Mouse (Mus musculus): ENCODE data around the gene Cntnap2.
"Not testable (repeated sequence)": the region's sequence is repeated elsewhere in the genome, so short reads cannot be mapped to it uniquely, and the experiment has no call there.

Gene Cntnap2

GRCm38 (mm10) chr6:46420349-46420748 is 1361.2 kb downstream of the Cntnap2 start:
- TF ChIP-seq CTCF (conservative IDR thresholded peaks at IDR 0.05; ENCODE audit: low read length) (no peak), POU5F1 (IDR thresholded peaks at IDR 0.05; ENCODE audit: borderline replicate concordance, low read length) (no peak), NANOG (IDR thresholded peaks at IDR 0.05; ENCODE audit: borderline replicate concordance, low read length) (no peak)
- no peaks in the 10 kb centered on the region for H3K27me3 ChIP-seq (ENCODE audit: insufficient read depth, low read length)
- H3K4me1 ChIP-seq (replicated peaks; ENCODE audit: low read depth, low read length): no peaks in the 10 kb centered on the region
- H3K36me3 ChIP-seq (ENCODE audit: insufficient read depth, low read length): no peaks in the 10 kb centered on the region
- H3K9me3 ChIP-seq (ENCODE audit: low read length): no peaks in the 10 kb centered on the region
- H3K4me3 ChIP-seq (replicated peaks; ENCODE audit: low read length): no peak overlapping the region

- no peaks in the 10 kb centered on the region for H3K4me1 ChIP-seq (replicated peaks; ENCODE audit: low read depth, low read length)
- no peak overlapping the region for H3K4me3 ChIP-seq (replicated peaks; ENCODE audit: low read length)
- H3K36me3 ChIP-seq (ENCODE audit: insufficient read depth, low read length): no peaks in the 10 kb centered on the region
- TF ChIP-seq NANOG (IDR thresholded peaks at IDR 0.05; ENCODE audit: borderline replicate concordance, low read length) (no peak), POU5F1 (IDR thresholded peaks at IDR 0.05; ENCODE audit: borderline replicate concordance, low read length) (no peak), CTCF (conservative IDR thresholded peaks at IDR 0.05; ENCODE audit: low read length) (no peak)
- no peaks in the 10 kb centered on the region for H3K9me3 ChIP-seq (ENCODE audit: low read length)
- no peaks in the 10 kb centered on the region for H3K27me3 ChIP-seq (ENCODE audit: insufficient read depth, low read length)
Observed at GRCm38 (mm10) chr6:46428231-46428630, 1369.1 kb downstream of the Cntnap2 start.

- H3K4me1 ChIP-seq (replicated peaks; ENCODE audit: low read depth, low read length): no peaks in the 10 kb centered on the region
- H3K27me3 ChIP-seq (ENCODE audit: insufficient read depth, low read length): no peaks in the 10 kb centered on the region
- H3K36me3 ChIP-seq (ENCODE audit: insufficient read depth, low read length): no peaks in the 10 kb centered on the region
- no peak overlapping the region for H3K4me3 ChIP-seq (replicated peaks; ENCODE audit: low read length)
- TF ChIP-seq NANOG (IDR thresholded peaks at IDR 0.05; ENCODE audit: borderline replicate concordance, low read length) (no peak), CTCF (conservative IDR thresholded peaks at IDR 0.05; ENCODE audit: low read length) (no peak), POU5F1 (IDR thresholded peaks at IDR 0.05; ENCODE audit: borderline replicate concordance, low read length) (no peak)
- H3K9me3 ChIP-seq (ENCODE audit: low read length): peaks cover 5% of the 10 kb centered on the region; the same call in 1 of the 2 replicates
Observed at GRCm38 (mm10) chr6:46450917-46451638, 1391.9 kb downstream of the Cntnap2 start.

GRCm38 (mm10) chr6:46472683-46473082 is 1413.5 kb downstream of the Cntnap2 start:
- H3K4me1 ChIP-seq (replicated peaks; ENCODE audit: low read depth, low read length): no peaks in the 10 kb centered on the region
- no peaks in the 10 kb centered on the region for H3K27me3 ChIP-seq (ENCODE audit: insufficient read depth, low read length)
- H3K36me3 ChIP-seq (ENCODE audit: insufficient read depth, low read length): no peaks in the 10 kb centered on the region
- no peak overlapping the region for H3K4me3 ChIP-seq (replicated peaks; ENCODE audit: low read length)
- H3K9me3 ChIP-seq (ENCODE audit: low read length): no peaks in the 10 kb centered on the region
- TF ChIP-seq POU5F1 (IDR thresholded peaks at IDR 0.05; ENCODE audit: borderline replicate concordance, low read length) (no peak), NANOG (IDR thresholded peaks at IDR 0.05; ENCODE audit: borderline replicate concordance, low read length) (no peak)

GRCm38 (mm10) chr6:46484392-46484791 is 1425.2 kb downstream of the Cntnap2 start:
- Histone ChIP-seq H3K4me1 (replicated peaks; ENCODE audit: low read depth, low read length) (no peaks in the 10 kb centered on the region), H3K27me3 (ENCODE audit: insufficient read depth, low read length) (no peaks in the 10 kb centered on the region), H3K36me3 (ENCODE audit: insufficient read depth, low read length) (no peaks in the 10 kb centered on the region), H3K9me3 (ENCODE audit: low read length) (no peaks in the 10 kb centered on the region), H3K4me3 (replicated peaks; ENCODE audit: low read length) (no peak overlapping the region)
- no peak for TF ChIP-seq NANOG (IDR thresholded peaks at IDR 0.05; ENCODE audit: borderline replicate concordance, low read length)
- TF ChIP-seq POU5F1 (IDR thresholded peaks at IDR 0.05; ENCODE audit: borderline replicate concordance, low read length): no peak
- TF ChIP-seq CTCF (conservative IDR thresholded peaks at IDR 0.05; ENCODE audit: low read length): no peak

GRCm38 (mm10) chr6:46502786-46503185 is 1443.6 kb downstream of the Cntnap2 start:
- H3K4me1 ChIP-seq (replicated peaks; ENCODE audit: low read depth, low read length): no peaks in the 10 kb centered on the region
- TF ChIP-seq POU5F1 (IDR thresholded peaks at IDR 0.05; ENCODE audit: borderline replicate concordance, low read length) (no peak), NANOG (IDR thresholded peaks at IDR 0.05; ENCODE audit: borderline replicate concordance, low read length) (no peak), CTCF (conservative IDR thresholded peaks at IDR 0.05; ENCODE audit: low read length) (no peak)
- no peaks in the 10 kb centered on the region for H3K27me3 ChIP-seq (ENCODE audit: insufficient read depth, low read length)
- H3K4me3 ChIP-seq (replicated peaks; ENCODE audit: low read length): no peak overlapping the region
- H3K36me3 ChIP-seq (ENCODE audit: insufficient read depth, low read length): no peaks in the 10 kb centered on the region
- H3K9me3 ChIP-seq (ENCODE audit: low read length): no peaks in the 10 kb centered on the region

- no peaks in the 10 kb centered on the region for H3K4me1 ChIP-seq (replicated peaks; ENCODE audit: low read depth, low read length)
- TF ChIP-seq NANOG (IDR thresholded peaks at IDR 0.05; ENCODE audit: borderline replicate concordance, low read length): no peak
- TF ChIP-seq POU5F1 (IDR thresholded peaks at IDR 0.05; ENCODE audit: borderline replicate concordance, low read length): no peak
- TF ChIP-seq CTCF (conservative IDR thresholded peaks at IDR 0.05; ENCODE audit: low read length): no peak
Observed at GRCm38 (mm10) chr6:46512841-46513240, 1453.7 kb downstream of the Cntnap2 start.

GRCm38 (mm10) chr6:46537586-46537985 is 1478.4 kb downstream of the Cntnap2 start:
- not testable (repeated sequence) for H3K4me1 ChIP-seq (replicated peaks; ENCODE audit: low read depth, low read length); H3K36me3 ChIP-seq (ENCODE audit: insufficient read depth, low read length); H3K9me3 ChIP-seq (ENCODE audit: low read length); H3K4me3 ChIP-seq (replicated peaks; ENCODE audit: low read length); H3K27me3 ChIP-seq (ENCODE audit: insufficient read depth, low read length)

More at GRCm38 (mm10) chr6:46512841-46513240, 1453.7 kb downstream of the Cntnap2 start:
- Histone ChIP-seq H3K9me3 (ENCODE audit: low read length) (no peaks in the 10 kb centered on the region), H3K27me3 (ENCODE audit: insufficient read depth, low read length) (no peaks in the 10 kb centered on the region), H3K36me3 (ENCODE audit: insufficient read depth, low read length) (no peaks in the 10 kb centered on the region), H3K4me3 (replicated peaks; ENCODE audit: low read length) (no peak overlapping the region)

GRCm38 (mm10) chr6:46563470-46563869 is 1504.3 kb downstream of the Cntnap2 start:
- no peaks in the 10 kb centered on the region for H3K27me3 ChIP-seq (ENCODE audit: insufficient read depth, low read length)
- no peaks in the 10 kb centered on the region for H3K4me1 ChIP-seq (replicated peaks; ENCODE audit: low read depth, low read length)
- TF ChIP-seq CTCF (conservative IDR thresholded peaks at IDR 0.05; ENCODE audit: low read length): no peak
- TF ChIP-seq NANOG (IDR thresholded peaks at IDR 0.05; ENCODE audit: borderline replicate concordance, low read length): no peak
- TF ChIP-seq POU5F1 (IDR thresholded peaks at IDR 0.05; ENCODE audit: borderline replicate concordance, low read length): no peak
- no peaks in the 10 kb centered on the region for H3K36me3 ChIP-seq (ENCODE audit: insufficient read depth, low read length)
- no peak overlapping the region for H3K4me3 ChIP-seq (replicated peaks; ENCODE audit: low read length)
- no peaks in the 10 kb centered on the region for H3K9me3 ChIP-seq (ENCODE audit: low read length)
